Mouse (Mus musculus) gastrocnemius, postnatal 25 days (tissue): ENCODE results near the gene Sarnp. TPM values are rescaled to one million over a fixed set of nuclear protein-coding genes. Genes with fewer than 3 reads are reported as not detected.
A peak's percentile ranks its signal among the peaks of the same experiment; 100 is the strongest.
"Not testable (repeated sequence)": the region's sequence is repeated elsewhere in the genome, so short reads cannot be mapped to it uniquely, and the experiment has no call there.

Experiments used
- DNase-seq: peaks from one replicate; pipeline ENCODE4 v3.0.0; 2022
- total RNA-seq, 2 experiments: library from RNA; stranded (reverse); gene quantifications; 1 replicate in 1 of 2; 2 replicates in 1 of 2; pipeline ENCODE4 v1.2.3; 2021

The Sarnp gene
- total RNA-seq, 2 experiments from 2014 or later: 26.5 to 28.4 TPM

DNA sequence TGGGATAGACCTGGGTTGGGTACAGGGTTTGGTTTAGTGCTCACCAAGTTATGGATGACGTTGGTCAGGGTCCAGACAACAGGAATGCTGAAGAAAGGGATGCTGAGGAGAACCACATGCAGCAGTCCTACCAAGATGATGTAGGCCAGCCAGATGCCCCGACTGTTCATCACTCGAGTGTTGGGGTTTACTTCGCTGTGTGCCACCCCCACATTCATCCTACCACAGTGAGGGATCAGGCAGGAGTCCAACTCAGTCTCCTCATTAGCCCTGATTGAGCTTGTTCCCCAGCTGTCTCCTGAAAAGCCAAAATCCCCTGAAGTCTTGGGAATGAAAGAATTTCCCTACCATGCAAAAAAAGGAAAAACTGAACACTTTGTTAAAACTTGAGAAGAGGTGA is 3.1 kb downstream of the Sarnp start:
- no peak for DNase-seq

DNA sequence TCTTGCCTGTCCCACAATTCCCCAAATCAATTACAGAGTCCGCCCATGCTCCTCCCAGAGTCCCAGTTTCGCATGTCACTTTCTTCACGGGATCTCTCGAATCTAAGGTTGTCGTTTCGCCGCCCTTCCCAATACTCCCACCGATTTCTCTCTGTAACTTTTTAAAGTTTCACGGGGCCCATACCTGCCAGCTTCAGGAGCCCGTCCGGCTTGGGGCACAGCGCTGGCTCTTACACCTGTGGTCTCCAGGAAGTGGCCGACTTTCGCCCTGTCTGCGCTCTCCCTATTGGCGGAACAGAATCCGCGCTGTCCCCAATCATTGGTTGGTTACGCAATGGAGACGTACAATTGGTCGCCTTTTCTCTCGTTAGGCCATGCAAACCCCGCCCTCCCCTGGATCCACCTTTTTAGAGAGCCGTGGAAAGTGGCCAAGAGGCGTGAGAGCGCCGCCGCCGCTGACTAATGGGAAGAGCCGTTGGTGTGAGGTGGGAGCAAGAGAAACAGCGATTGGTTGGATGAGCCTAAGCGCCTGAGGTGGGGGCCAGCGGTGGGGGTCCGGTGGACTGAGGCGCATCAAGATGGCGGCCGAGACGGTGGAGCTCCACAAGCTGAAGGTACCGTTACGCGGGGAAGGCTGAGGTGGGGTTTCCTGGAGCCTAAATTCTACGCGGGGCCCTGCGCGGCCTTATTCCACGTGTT is 4.4 kb downstream of the Sarnp start, which contains the start of gene Ormdl2:
Gene Ormdl2, minus strand, starts transcription at position 288 of the 699 bp plus-strand sequence.
- DNase-seq: peak; percentile 98

DNA sequence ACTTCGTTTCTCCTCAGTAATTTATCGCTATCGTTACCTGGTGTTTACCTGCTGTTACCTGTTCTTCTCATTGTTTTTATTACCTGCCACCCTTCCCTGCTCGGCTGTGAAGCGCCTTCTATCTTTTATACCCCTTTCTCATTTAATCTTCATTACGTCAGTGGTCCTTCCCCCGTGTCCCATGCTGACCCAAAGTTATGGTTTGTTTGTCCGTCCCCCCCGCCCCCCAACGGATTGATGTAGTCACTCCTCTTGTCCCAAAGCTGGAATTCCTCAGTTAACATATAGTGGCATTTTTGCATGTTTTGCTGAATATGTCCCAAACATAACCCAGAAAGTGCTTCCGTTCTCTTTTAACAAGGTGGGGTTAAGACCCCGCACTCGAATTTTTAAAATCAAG is 5.0 kb downstream of the Sarnp start:
- no peak for DNase-seq

- DNase-seq: not testable (repeated sequence)
Observed at GRCm38 (mm10) chr10:128823087-128823486, 6.0 kb downstream of the Sarnp start.

DNA sequence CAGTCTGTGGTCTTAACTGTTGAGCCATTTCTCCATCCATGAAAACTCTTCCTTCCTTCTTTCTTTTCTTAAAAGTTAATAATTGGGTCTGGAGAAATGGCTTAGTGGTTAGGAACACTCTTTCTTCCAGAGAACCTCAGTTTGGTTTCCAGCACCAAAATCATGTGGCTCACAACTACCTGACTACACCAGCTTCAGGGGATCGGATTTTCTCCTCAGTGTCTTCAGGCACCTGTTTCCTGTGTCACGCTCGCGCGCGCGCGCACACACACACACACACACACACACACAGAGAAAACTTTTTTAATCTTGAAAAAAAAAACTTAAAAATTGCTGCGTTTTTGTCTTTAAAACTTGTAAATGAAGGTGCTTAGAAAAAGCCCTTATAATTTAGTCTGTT is 6.7 kb downstream of the Sarnp start:
- DNase-seq: no peak

DNA sequence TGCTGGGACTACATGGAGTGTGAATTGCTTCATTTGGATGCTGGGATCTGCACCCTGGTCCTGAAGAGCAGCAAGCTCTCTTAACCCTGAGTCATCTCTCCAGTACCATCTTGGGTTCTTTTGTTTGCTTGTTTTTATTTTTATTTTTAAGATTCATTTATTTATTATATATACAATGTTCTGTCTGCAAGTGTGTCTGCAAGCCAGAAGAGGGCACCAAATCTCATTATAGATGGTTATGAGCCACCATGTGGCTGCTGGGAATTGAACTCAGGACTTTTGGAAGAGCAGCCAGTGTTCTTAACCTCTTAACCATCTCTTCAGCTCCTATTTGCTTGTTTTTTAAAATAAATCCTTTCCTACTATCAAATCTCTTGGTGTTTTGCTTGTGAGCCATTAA is 20.3 kb downstream of the Sarnp start:
- DNase-seq: no peak

GRCm38 (mm10) chr10:128839434-128839833 is 22.3 kb downstream of the Sarnp start:
- DNase-seq: no peak

GRCm38 (mm10) chr10:128840612-128841011 is 23.5 kb downstream of the Sarnp start:
- DNase-seq: no peak

DNA sequence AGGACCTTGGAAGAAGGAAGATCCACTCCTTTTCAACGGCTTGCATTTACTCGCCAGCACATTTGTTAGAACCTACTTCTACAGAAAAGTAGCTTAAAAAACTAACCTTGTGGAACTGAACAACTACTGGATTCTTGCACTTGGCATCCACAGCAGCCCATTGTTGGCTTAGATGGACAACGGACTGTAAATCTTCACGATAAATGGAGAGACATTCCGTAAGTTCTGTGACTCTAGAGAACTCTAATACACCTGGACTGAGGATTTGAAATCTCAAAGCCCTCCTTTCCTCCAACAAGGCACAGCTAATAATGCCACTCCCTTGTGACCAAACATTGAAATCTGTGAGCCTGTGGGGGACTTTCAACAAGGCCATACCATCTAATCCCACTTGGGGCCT is 26.1 kb downstream of the Sarnp start:
- no peak for DNase-seq

GRCm38 (mm10) chr10:128845516-128845915 is 28.4 kb downstream of the Sarnp start:
- no peak for DNase-seq

DNA sequence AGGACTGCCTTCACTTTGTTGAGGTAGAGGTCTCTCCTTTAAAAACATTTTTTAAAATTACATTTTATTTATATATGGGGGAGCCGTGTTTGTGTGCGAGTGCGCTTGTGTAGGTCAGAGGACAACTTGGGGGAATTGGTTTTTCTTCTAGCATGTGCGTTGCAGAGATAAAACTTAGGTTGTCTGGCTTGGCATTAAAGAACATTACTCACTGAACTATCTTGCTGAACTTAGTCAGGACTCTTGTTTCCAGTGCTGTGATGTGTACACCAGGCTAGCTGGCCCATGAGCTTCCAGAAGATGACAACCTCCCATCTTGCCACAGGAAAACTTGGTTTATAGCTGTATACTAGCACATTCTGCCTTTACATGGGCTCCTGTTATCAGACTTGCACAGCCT is 29.5 kb downstream of the Sarnp start:
- no peak for DNase-seq

- no peak for DNase-seq
Observed at GRCm38 (mm10) chr10:128848426-128848825, 31.3 kb downstream of the Sarnp start.

DNA sequence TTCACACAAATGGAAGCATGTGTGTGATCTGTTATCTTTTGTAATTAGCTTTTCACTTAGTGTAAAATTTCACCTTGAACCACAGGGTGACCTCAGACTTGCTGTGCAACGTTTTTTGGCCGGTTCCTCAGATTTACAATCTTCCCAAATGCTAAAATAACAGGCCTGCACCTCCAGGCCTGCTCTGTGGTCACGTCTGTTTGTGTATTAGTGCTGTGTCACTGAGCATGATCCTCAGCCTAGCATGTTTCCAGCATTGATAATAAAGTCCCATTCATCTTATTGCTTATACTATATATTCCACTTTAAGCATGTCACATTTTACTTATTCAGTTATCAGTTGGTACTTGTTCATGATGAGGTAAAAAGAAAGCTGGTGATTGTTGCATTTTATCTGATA is 33.2 kb downstream of the Sarnp start:
- no peak for DNase-seq

DNA sequence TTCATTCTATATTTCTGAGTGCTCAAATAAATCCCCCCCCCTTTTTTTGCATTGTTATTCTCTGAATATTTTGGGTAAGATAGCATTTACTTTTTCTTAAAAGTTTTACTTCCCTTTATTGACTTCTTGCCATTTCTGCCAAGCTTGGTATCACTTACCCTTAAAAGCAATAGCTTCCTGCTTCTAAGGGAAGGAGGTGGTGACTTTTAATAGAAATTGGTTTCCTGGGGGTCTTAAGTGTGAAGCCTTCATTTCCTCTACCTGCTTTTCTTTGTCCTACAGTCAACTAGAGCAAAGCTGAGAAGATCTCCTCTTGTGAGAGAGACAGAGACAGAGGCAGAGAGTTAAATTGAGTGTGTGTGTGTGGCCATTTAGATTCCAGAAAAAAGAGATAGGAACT is 44.0 kb downstream of the Sarnp start:
- DNase-seq: no peak

DNA sequence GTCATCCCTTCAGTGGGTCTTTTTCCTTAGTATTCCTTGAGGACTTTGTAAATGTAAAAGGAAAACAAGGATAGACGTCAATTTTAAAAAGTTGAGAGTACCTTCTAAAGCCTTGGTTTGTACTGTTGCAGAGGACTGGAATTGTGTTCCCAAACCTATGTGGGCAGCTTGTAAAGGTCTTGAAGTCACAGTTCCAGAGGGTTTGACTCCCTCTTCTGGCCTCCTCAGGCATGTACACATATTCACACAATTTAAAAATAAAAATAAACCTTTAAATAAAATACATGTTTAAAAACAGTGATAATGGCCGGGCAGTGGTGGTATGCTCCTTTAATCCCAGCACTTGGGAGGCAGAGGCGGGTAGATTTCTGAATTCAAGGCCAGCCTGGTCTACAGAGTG is 48.9 kb downstream of the Sarnp start:
- DNase-seq: no peak

- no peak for DNase-seq
Observed at GRCm38 (mm10) chr10:128866518-128866917, 49.4 kb downstream of the Sarnp start.

GRCm38 (mm10) chr10:128870341-128870740 is 53.2 kb downstream of the Sarnp start:
- DNase-seq: no peak

GRCm38 (mm10) chr10:128878291-128878690 is 61.2 kb downstream of the Sarnp start:
- DNase-seq: no peak

- DNase-seq: no peak
Observed at GRCm38 (mm10) chr10:128878811-128879210, 61.7 kb downstream of the Sarnp start.

GRCm38 (mm10) chr10:128882067-128882466 is 64.9 kb downstream of the Sarnp start:
- no peak for DNase-seq

DNA sequence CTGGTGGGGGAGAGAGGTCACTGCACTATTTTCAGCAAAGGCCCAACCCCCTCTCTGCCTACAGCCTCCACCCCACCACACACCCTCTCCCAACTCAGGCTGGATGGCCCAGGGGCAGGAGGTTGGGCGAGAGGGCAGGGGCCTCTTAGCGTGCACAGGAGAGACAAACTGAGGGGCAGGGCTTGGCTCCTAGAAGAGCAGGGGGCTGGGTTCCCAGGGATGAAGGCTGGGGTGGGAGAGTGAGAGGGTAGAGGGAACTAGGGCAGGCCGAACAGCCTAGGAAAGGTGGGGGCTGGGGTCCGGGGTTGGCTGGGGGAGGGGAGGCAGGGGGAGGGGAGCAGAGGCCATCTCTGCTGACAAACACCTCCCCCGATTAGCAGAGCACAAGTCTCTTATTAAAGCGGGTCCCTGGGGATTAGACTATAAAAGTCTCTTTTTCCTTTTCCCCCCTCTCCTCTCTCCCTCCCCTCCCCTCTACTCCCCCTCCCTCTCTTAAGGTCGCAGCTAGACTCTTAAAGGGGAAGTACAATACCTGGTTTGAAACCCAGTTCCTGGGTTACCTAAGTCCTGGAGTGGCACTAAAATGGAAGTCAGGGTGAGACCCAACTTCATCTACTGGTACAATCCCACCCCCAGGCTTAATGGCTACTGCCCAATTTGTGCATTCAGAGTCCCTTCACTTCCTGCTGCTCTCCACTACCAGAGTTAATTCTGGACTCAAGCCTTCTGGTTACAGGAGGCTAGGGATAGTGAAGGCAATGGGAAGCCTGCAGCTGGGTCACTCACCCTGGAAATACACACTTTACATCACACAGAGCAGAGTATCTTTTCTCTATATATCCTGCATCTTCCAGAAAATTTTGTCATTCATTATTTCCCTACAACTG is 72.1 kb downstream of the Sarnp start:
- no peak for DNase-seq

DNA sequence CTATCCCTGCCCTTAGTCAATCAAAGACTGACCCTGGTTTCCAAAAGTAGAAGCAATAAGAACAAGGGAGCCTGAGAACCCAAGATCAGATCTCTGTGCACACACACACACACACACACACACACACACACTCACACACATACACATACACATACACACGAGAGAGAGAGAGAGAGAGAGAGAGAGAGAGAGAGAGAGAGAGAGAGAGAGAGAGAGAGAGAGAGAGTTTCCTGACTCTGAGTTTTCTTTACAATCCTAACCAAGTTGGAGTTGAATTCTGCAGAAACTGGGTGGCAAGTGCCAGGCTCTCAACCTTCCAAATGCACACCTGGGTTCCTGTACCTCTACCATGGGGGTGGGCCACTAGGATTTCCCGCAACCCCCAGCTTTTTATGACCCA is 72.7 kb downstream of the Sarnp start:
- DNase-seq: no peak
